Mouse (Mus musculus) embryonic stem cell, embryonic (primary cell): ENCODE data around the gene Megf6.

Experiments
- CTCF ChIA-PET, 4 experiments: fragments of 300-600 bp in 2 of 4; fragments of 350-600 bp in 2 of 4; sonication (Branson Sonifier 250); formaldehyde crosslinking; loops; one replicate each; lab custom pipeline; 2022; ENCODE audit warnings: inconsistent platforms in 2 of 4; lab: Charles Lee
- POLR2A ChIA-PET, 4 experiments: fragments of 300-600 bp in 2 of 4; fragments of 350-600 bp in 2 of 4; sonication (Branson Sonifier 250); formaldehyde crosslinking; loops; one replicate each; lab custom pipeline; 2022; ENCODE audit warnings: antibody characterized with exemption in 4 of 4, inconsistent platforms in 1 of 4; lab: Charles Lee

Megf6 gene

GRCm38 (mm10) chr4:154224267-154224969 lies 53.9 kb downstream of the Megf6 start:
- POLR2A ChIA-PET: interaction anchor here in 1 of 4 experiments (0.6 to 1.0 kb wide), 2 partner anchors 22 to 640 kb away, joined by 3 read pairs; no protein-coding TSS in a partner anchor

GRCm38 (mm10) chr4:154224970-154225309 lies 54.4 kb downstream of the Megf6 start:
- POLR2A ChIA-PET: no interaction called here
- CTCF ChIA-PET: interaction anchor here in 1 of 4 experiments (0.7 kb wide), 1 partner anchor 21 kb away, joined by 3 read pairs; no protein-coding TSS in a partner anchor

More at GRCm38 (mm10) chr4:154224267-154224969, 53.9 kb downstream of the Megf6 start:
- CTCF ChIA-PET: interaction anchor here in 1 of 4 experiments (0.7 kb wide), 1 partner anchor 22 kb away, joined by 3 read pairs; no protein-coding TSS in a partner anchor

- POLR2A ChIA-PET: interaction anchor here in 1 of 4 experiments (1.0 kb wide), 1 partner anchor 8 kb away, joined by 4 read pairs; no protein-coding TSS in a partner anchor
- CTCF ChIA-PET: interaction anchor here in 2 of 4 experiments (0.6 to 1.6 kb wide), 3 partner anchors 20 to 63 kb away, joined by 3 to 10 read pairs (median 4); partner anchors contain the start of gene Megf6 (in 1 of the 2)
Measured at GRCm38 (mm10) chr4:154226678-154227077, 56.1 kb downstream of the Megf6 start.

GRCm38 (mm10) chr4:154228336-154228735 lies 57.8 kb downstream of the Megf6 start:
- ChIA-PET POLR2A (no interaction called here), CTCF (no interaction called here)

GRCm38 (mm10) chr4:154229569-154229968 lies 59.0 kb downstream of the Megf6 start:
- POLR2A ChIA-PET: interaction anchor here in 2 of 4 experiments (1.1 to 1.7 kb wide), 4 partner anchors 8 to 23 kb away, joined by 3 to 4 read pairs (median 3); no protein-coding TSS in a partner anchor
- CTCF ChIA-PET: interaction anchor here in 3 of 4 experiments (0.6 to 1.7 kb wide), 4 partner anchors 11 to 84 kb away, joined by 3 to 4 read pairs (median 3); no protein-coding TSS in a partner anchor

GRCm38 (mm10) chr4:154231380-154231779 lies 60.9 kb downstream of the Megf6 start:
- ChIA-PET CTCF (interaction anchor here in 2 of 4 experiments (1.7 to 3.5 kb wide), 2 partner anchors 15 kb away, joined by 4 to 15 read pairs; no protein-coding TSS in a partner anchor), POLR2A (interaction anchor here in 1 of 4 experiments (0.8 to 1.1 kb wide), 2 partner anchors 17 to 266 kb away, joined by 3 read pairs; no protein-coding TSS in a partner anchor)

- ChIA-PET CTCF (interaction anchor here in 1 of 4 experiments (3.5 kb wide), 1 partner anchor 14 kb away, joined by 15 read pairs; no protein-coding TSS in a partner anchor), POLR2A (interaction anchor here in 1 of 4 experiments (1.1 to 2.0 kb wide), 2 partner anchors 10 to 13 kb away, joined by 3 to 6 read pairs; no protein-coding TSS in a partner anchor)
Measured at GRCm38 (mm10) chr4:154232295-154232694, 61.8 kb downstream of the Megf6 start.

- ChIA-PET CTCF (interaction anchor here in 2 of 4 experiments (2.0 to 2.3 kb wide), 2 partner anchors 11 kb away, joined by 11 to 15 read pairs; no protein-coding TSS in a partner anchor), POLR2A (interaction anchor here in 1 of 4 experiments (0.6 kb wide), 1 partner anchor 206 kb away, joined by 5 read pairs; no protein-coding TSS in a partner anchor)
Measured at GRCm38 (mm10) chr4:154236001-154236400, 65.5 kb downstream of the Megf6 start.

- ChIA-PET CTCF (interaction anchor here in 2 of 4 experiments (0.6 to 2.3 kb wide), 6 partner anchors 10 to 166 kb away, joined by 3 to 15 read pairs (median 5); no protein-coding TSS in a partner anchor), POLR2A (interaction anchor here in 2 of 4 experiments (0.7 to 1.1 kb wide), 3 partner anchors 11 to 36 kb away, joined by 3 read pairs; no protein-coding TSS in a partner anchor)
Measured at GRCm38 (mm10) chr4:154236893-154237292, 66.4 kb downstream of the Megf6 start.

- POLR2A ChIA-PET: interaction anchor here in 2 of 4 experiments (0.7 to 1.1 kb wide), 3 partner anchors 11 to 36 kb away, joined by 3 read pairs; no protein-coding TSS in a partner anchor
- CTCF ChIA-PET: interaction anchor here in 3 of 4 experiments (0.6 to 2.3 kb wide), 8 partner anchors 9 to 196 kb away, joined by 3 to 15 read pairs (median 6); no protein-coding TSS in a partner anchor
Measured at GRCm38 (mm10) chr4:154237306-154237705, 66.8 kb downstream of the Megf6 start.

GRCm38 (mm10) chr4:154239199-154239598 lies 68.7 kb downstream of the Megf6 start:
- ChIA-PET CTCF (interaction anchor here in 1 of 4 experiments (0.9 kb wide), 1 partner anchor 9 kb away, joined by 3 read pairs; no protein-coding TSS in a partner anchor), POLR2A (interaction anchor here in 2 of 4 experiments (1.5 to 1.6 kb wide), 2 partner anchors 9 to 25 kb away, joined by 3 read pairs; no protein-coding TSS in a partner anchor)

- POLR2A ChIA-PET: no interaction called here
- CTCF ChIA-PET: interaction anchor here in 3 of 4 experiments (0.6 to 1.5 kb wide), 5 partner anchors 11 to 557 kb away, joined by 3 to 9 read pairs (median 4); no protein-coding TSS in a partner anchor
Measured at GRCm38 (mm10) chr4:154240608-154241007, 70.1 kb downstream of the Megf6 start.

- POLR2A ChIA-PET: interaction anchor here in 1 of 4 experiments (1.0 to 1.2 kb wide), 2 partner anchors 13 to 22 kb away, joined by 3 read pairs; no protein-coding TSS in a partner anchor
- CTCF ChIA-PET: interaction anchor here in 3 of 4 experiments (0.6 to 3.2 kb wide), 16 partner anchors 14 to 553 kb away, joined by 3 to 15 read pairs (median 4); partner anchors contain the start of genes Megf6 (in 1 of the 3) and Tprgl (in 1 of the 3)
Measured at GRCm38 (mm10) chr4:154245342-154245741, 74.8 kb downstream of the Megf6 start.

GRCm38 (mm10) chr4:154246115-154247040 lies 75.8 kb downstream of the Megf6 start:
- CTCF ChIA-PET: interaction anchor here (0.5 to 3.2 kb wide), 68 partner anchors 8 to 1681 kb away, joined by 3 to 15 read pairs (median 4); partner anchors contain the start of genes Smim1 (in 3 of the 4), Arhgef16 (in 2 of the 4), Megf6 (in 2 of the 4) and Tprgl (in 2 of the 4)

GRCm38 (mm10) chr4:154247207-154248091 lies 76.9 kb downstream of the Megf6 start:
- ChIA-PET CTCF (interaction anchor here (0.6 to 3.2 kb wide), 21 partner anchors 8 to 716 kb away, joined by 3 to 15 read pairs (median 4); partner anchors contain the start of genes Smim1 (in 2 of the 4), Arhgef16 (in 1 of the 4), Megf6 (in 1 of the 4) and Tprgl (in 1 of the 4)), POLR2A (interaction anchor here in 1 of 4 experiments (0.6 kb wide), 1 partner anchor 1009 kb away, joined by 4 read pairs; no protein-coding TSS in a partner anchor)

More at GRCm38 (mm10) chr4:154246115-154247040, 75.8 kb downstream of the Megf6 start:
- POLR2A ChIA-PET: interaction anchor here in 3 of 4 experiments (0.6 to 1.2 kb wide), 8 partner anchors 23 to 317 kb away, joined by 3 to 5 read pairs (median 3); no protein-coding TSS in a partner anchor
